In the genomic region with DNA sequence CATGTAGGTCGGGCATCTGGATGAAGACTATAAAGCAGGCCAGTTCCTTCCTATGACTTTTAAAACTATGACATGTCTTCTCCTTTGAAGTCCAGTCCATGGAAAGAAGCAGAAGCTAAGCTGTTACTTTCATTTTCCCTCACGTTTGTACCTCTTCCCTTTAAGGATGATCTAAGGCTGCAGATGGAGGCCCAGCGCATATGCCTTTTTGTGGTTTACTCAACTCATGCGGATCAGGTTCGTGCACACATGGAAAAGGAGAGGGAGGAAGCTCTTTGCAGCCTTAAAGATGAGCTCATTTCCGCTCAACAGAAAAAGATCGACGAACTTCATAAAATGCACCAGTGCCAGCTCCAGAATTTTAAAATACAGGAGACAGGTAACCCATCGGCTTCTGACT, we compare ENCODE assay signal across 21 mouse cellular contexts.
"Had no signal": no experiment of that assay in that cellular context is flagged by ENCODE, and none has a peak within 500 bp of the region (broad histone marks: within the 10 kb centered on the region; RNA-seq: fewer than 3 reads in every experiment).

No protein-coding gene starts in this region.

- H3K4me1 ChIP-seq: kidney, embryonic 15.5 days; limb, embryonic 12.5 days; limb, embryonic 15.5 days; neural tube, embryonic 12.5 days; neural tube, embryonic 15.5 days had no signal

- H3K9ac ChIP-seq: kidney, embryonic 15.5 days; limb, embryonic 12.5 days; limb, embryonic 15.5 days; liver, embryonic 14.5 days; liver, postnatal 0 days; lung, embryonic 14.5 days; neural tube, embryonic 12.5 days; neural tube, embryonic 15.5 days had no signal

- H3K4me2 ChIP-seq: kidney, embryonic 15.5 days; limb, embryonic 12.5 days; limb, embryonic 15.5 days; liver, embryonic 11.5 days; lung, embryonic 14.5 days; midbrain, embryonic 11.5 days; neural tube, embryonic 12.5 days; neural tube, embryonic 15.5 days had no signal

- ATAC-seq: liver, postnatal 0 days; lung, postnatal 0 days had no signal

- H3K4me3 ChIP-seq: kidney, embryonic 15.5 days; left cerebral cortex, adult 2 months; limb, embryonic 12.5 days; limb, embryonic 15.5 days; neural tube, embryonic 12.5 days; neural tube, embryonic 15.5 days had no signal

- DNase-seq: kidney, adult 11 months; kidney, adult 8-10 months; kidney, postnatal 10 days; kidney, postnatal 36 days; layer of hippocampus, postnatal 36 days; liver, postnatal 0 days; lung, embryonic 14.5 days; midbrain, embryonic 14.5 days; thymus, postnatal 14 days had no signal

- H3K9me3 ChIP-seq: kidney, embryonic 15.5 days; limb, embryonic 12.5 days; limb, embryonic 15.5 days; neural tube, embryonic 12.5 days; neural tube, embryonic 15.5 days had no signal

- H3K27me3 ChIP-seq: kidney, embryonic 15.5 days; limb, embryonic 12.5 days; limb, embryonic 15.5 days; neural tube, embryonic 12.5 days; neural tube, embryonic 15.5 days had no signal

- H3K27ac ChIP-seq: kidney, embryonic 15.5 days; left cerebral cortex, adult 2 months; limb, embryonic 12.5 days; limb, embryonic 15.5 days; liver, embryonic 14.5 days; macrophage; neural tube, embryonic 12.5 days; neural tube, embryonic 15.5 days; stomach, postnatal 0 days had no signal
